Mouse (Mus musculus) forebrain, postnatal 0 days (tissue): ENCODE results near the gene Llgl2. TPM values are rescaled to one million over a fixed set of nuclear protein-coding genes. Genes with fewer than 3 reads are reported as not detected.

Experiments
- ATAC-seq: fragments of 200-750 bp; cut with Nextera tagmentation; 2 replicates; pipeline ENCODE4 v1.8.0; 2017; ENCODE audit warnings: mild to moderate bottlenecking, moderate library complexity
- DNase-seq: peaks from one replicate; pipeline ENCODE4 v3.0.0-alpha.2; 2015
- H3K27ac ChIP-seq: fragments of 300-500 bp; sonication (generic); 2 replicates; pipeline ENCODE4 v1.5.1; 2014; ENCODE audit warnings: low read depth, mild to moderate bottlenecking, antibody characterized with exemption, low read length, moderate library complexity, mixed read lengths
- H3K27me3 ChIP-seq: fragments of 300-500 bp; sonication (generic); 2 replicates; pipeline ENCODE4 v1.6.1; 2014; ENCODE audit warnings: mild to moderate bottlenecking, low read length, mixed read lengths; ENCODE audit not compliant: insufficient read depth
- H3K36me3 ChIP-seq: fragments of 300-500 bp; sonication (generic); 2 replicates; pipeline ENCODE4 v1.6.1; 2014; ENCODE audit warnings: mild to moderate bottlenecking, moderate library complexity; ENCODE audit not compliant: insufficient read depth
- H3K4me1 ChIP-seq: fragments of 300-500 bp; sonication (generic); 2 replicates; pipeline ENCODE4 v1.6.1; 2014; ENCODE audit warnings: antibody characterized with exemption; ENCODE audit not compliant: insufficient read depth
- H3K4me2 ChIP-seq: fragments of 300-500 bp; sonication (generic); 2 replicates; pipeline ENCODE4 v1.6.1; 2014; ENCODE audit warnings: low read depth, mild to moderate bottlenecking, moderate library complexity
- H3K4me3 ChIP-seq: fragments of 300-500 bp; sonication (generic); 2 replicates; pipeline ENCODE4 v1.5.1; 2014; ENCODE audit warnings: low read depth, low read length, mixed read lengths
- H3K9ac ChIP-seq: fragments of 300-500 bp; sonication (generic); 2 replicates; pipeline ENCODE4 v1.6.1; 2014; ENCODE audit warnings: mild to moderate bottlenecking
- H3K9me3 ChIP-seq: fragments of 300-500 bp; sonication (generic); 2 replicates; pipeline ENCODE4 v1.6.1; 2016; ENCODE audit warnings: low read length
- CTCF ChIP-seq: sonication (generic); IDR thresholded peaks from 2 replicates; pipeline ENCODE4 v1.5.1; 2016; ENCODE audit warnings: antibody characterized with exemption, control low read depth, low read depth
- WGBS: fragments of 180-500 bp; shearing (Covaris S2); extraction: QIAGEN DNeasy Blood & Tissue Kit; methylation state at CpG from one replicate; pipeline ENCODE4 v1.1.7; 2014; 5-methylcytosine and 5-hydroxymethylcytosine counted together
- polyA plus RNA-seq: library from polyadenylated mRNA; unstranded; fragments of >200 nt; fragmentation: Nextera tagmentation; extraction: Ambion mirVana; gene quantifications from 2 replicates; pipeline ENCODE4 v1.2.1, GENCODE M21; 2015
- total RNA-seq: library from RNA; depleted of rRNA; stranded (reverse); fragments of >200 nt; gene quantifications from 2 replicates; pipeline ENCODE4 v1.2.3, GENCODE M21; 2014; rRNA removed

Llgl2 gene
- total RNA-seq (2.7 and 4.0 TPM in 2 replicates), polyA plus RNA-seq (0.72 and 1.1 TPM in 2 replicates)

DNA sequence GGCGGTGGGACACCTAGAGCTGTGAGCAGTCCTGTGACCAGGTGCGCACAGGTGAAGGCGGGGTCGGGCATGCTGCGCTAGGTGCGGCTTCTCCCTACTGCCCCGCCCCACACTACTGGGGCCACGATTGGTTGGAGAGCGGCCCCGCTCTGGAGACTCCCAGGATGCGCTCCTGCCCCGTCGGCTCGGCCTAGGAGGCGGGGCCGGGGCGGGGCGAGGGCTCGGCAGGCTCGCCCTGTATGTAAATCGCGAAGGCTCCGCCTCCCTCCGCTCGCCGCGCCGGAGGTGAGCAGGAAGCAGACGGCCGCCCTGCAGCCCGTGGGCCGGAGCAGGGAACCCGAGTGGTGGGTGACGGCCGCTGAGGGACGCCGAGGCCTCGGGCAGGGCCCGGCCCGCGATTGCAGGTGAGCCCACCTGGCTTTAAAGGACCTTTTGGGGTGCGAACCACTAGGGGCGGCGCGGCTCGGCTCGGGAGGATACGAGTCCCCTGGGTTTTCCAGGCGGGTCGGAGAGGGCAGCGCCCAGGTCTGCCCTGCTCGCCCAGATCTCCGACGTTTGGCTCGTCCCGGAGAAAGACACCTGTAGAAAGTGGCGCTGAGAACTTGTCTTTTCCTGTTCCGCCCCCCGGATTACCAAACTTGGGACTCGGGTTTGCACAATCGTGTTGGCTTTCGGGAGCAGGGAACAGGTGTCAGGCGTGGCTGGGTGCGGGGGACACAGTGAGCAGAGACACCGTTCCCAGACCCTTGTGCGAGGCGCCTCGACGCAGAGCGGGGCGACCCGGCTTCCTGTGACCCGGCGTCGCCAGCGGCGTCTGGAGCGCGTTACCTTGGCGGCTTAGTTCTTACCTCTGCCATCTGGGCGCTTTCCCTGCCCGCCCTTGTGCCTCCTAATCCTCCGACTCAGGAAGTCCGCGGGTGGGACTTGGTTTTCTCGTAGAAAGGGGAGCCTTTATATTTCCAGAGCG, at the start of gene Llgl2:
TSS of gene Llgl2 (plus strand) at position 276 of the 967 bp plus-strand sequence.
- peak; percentile 24 for TF ChIP-seq CTCF
- Histone ChIP-seq H3K27me3 (peaks cover 10% of the 10 kb centered on the region), H3K9ac (peak within 1 kb of the TSS; percentile 26), H3K4me3 (peak within 1 kb of the TSS; percentile 51), H3K27ac (no peak within 1 kb of the TSS), H3K4me1 (no peaks in the 10 kb centered on the region), H3K9me3 (no peaks in the 10 kb centered on the region), H3K36me3 (peaks cover 25% of the 10 kb centered on the region), H3K4me2 (peak within 1 kb of the TSS; percentile 81)
- 3% methylated on average over 86 of the region's 87 CpGs for WGBS
- ATAC-seq (peak; percentile 78), DNase-seq (peak; percentile 63)

DNA sequence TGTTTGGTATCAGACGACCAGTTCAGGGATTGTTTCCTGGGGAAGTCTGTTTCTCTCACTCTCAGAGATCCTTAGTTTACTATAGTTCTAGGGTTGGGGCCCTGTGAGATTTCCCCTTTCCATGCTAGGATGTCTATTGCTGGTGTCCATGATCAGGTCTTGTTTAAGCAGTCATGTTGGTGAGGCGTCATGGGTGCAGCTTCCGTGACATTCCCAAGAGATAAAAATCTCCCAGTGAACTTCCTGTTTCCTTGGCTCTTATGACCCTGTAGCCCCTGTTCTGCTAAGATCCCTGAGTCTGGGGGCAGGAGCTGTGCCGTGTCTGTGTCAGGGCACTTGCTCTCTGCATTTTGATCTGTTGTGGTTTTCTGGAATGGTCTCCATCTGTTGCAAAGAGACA, 49.2 kb upstream of the Llgl2 start:
- no peaks in the 10 kb centered on the region; the same call in 1 of the 2 replicates for H3K4me1 ChIP-seq
- no peaks in the 10 kb centered on the region; the same call in 1 of the 2 replicates for H3K36me3 ChIP-seq
- WGBS: 82% methylated on average over 4 of the region's 4 CpGs
- H3K27ac ChIP-seq: no peak overlapping the region
- H3K4me3 ChIP-seq: no peak overlapping the region
- H3K9me3 ChIP-seq: no peaks in the 10 kb centered on the region
- no peaks in the 10 kb centered on the region for H3K27me3 ChIP-seq
- no peak overlapping the region for H3K4me2 ChIP-seq
- no peak for ATAC-seq
- no peak for TF ChIP-seq CTCF
- DNase-seq: no peak
- H3K9ac ChIP-seq: no peak overlapping the region

DNA sequence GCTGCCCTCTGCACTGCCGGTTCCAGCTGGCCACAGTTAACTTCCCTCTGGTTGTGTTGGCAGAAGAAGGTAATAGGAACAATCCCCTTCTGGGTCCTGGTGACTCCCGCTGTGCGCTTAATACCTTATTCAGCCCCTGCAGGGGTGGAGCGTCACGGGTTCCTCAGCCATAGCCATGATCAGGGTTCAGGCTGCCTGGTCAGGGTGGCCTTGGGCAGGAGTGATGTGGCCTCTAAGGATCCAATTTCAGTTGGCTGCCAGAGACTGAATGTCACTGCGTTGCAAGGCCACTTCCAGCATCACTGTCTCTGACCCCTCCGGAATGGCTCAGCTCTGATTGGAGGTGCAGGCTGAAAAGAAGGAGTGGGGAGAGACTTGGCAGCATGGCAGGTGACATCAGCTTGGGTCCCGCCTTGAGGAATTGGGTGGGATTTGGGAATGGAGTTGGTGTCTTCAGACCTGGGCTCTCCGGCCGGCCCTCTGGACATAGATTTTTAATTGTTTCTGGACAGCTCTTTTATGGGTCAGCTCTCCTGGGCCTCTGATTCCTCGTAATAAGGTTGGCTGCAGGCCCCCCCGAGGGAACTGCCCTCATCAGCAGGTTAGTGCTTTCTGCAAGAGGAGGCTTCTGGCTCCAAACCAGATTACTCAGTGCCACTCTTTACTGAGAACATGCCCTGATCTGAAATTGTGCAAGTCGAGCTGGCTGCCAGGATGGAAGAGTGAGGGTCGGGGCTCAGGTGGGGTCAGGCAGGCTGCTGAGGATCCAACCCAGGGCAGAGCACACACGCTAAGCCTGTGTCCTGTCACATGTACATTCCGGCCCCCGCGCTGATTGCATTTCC, 47.8 kb upstream of the Llgl2 start:
- 36% methylated on average over 18 of the region's 18 CpGs for WGBS
- TF ChIP-seq CTCF: no peak
- H3K4me2 ChIP-seq: no peak overlapping the region

DNA sequence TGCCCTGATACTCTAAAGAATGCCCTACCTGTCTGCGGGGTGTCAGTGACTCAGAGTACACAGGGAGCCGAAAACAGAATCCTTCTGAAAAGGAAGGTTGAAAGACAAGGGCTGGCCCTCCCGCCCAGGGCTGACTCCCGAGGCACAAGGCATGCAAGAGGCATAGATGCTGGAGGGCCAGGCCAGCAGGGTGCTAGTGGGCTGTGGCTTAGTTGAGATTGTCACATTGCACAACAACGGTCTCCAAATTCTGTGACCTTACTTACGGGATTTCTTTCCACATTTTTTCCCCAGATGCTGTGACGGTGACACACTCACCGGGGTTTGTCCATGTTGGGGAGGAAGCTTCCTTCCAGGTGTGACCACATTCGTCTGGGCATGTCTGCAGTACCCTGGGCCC, 46.9 kb upstream of the Llgl2 start:
- Histone ChIP-seq H3K4me2 (no peak overlapping the region), H3K36me3 (no peaks in the 10 kb centered on the region; the same call in 1 of the 2 replicates), H3K4me3 (no peak overlapping the region), H3K27me3 (no peaks in the 10 kb centered on the region), H3K9me3 (no peaks in the 10 kb centered on the region), H3K27ac (no peak overlapping the region), H3K4me1 (peaks cover 14% of the 10 kb centered on the region), H3K9ac (no peak overlapping the region)
- TF ChIP-seq CTCF: no peak
- WGBS: 60% methylated on average over 9 of the region's 9 CpGs
- ATAC-seq: no peak
- DNase-seq: no peak

More for the DNA sequence above, 47.8 kb upstream of the Llgl2 start:
- Histone ChIP-seq H3K9ac (no peak overlapping the region), H3K36me3 (no peaks in the 10 kb centered on the region; the same call in 1 of the 2 replicates), H3K4me3 (no peak overlapping the region), H3K27ac (no peak overlapping the region), H3K9me3 (no peaks in the 10 kb centered on the region), H3K4me1 (peaks cover 14% of the 10 kb centered on the region), H3K27me3 (no peaks in the 10 kb centered on the region)
- ATAC-seq (no peak), DNase-seq (no peak)

DNA sequence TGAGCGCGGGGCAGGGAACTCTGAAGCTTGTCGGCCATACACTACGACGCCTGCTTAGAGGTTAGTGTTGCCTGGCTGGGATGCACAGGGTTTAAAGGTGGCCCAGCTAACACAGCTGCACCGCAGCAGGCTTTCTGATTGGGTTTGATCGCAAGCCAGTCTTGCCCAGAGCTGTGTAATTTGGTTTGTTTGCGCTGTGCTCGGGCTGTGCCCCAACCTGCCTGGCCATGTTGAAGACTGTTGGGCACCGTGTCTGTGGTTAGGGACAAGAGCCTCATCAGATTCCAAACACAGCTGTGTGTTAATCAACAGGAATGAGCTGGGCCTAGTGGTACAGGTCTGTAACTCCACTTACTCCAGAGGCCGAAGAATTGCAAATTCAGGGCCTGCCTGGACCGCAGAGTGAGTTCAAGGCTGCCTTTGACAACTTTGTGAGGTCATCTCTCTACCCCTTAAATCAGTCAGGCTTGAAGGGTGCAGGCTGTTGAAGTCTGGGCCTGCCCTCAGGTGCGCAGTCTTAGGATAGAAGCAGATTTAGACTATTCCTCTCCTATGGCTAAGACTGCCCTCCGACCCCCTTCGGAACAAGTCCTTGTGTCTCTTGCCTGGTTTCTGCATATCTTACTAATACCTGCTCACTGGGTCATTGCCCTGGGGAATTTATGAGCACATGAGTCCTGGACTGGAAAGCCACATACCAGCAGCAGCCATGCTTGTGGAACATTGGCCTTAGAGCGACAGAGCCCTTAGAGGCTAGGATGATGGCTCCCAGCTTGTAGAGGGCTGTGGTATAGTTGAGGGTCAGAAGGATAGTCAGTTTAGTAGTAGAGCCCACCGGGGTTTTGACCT, 46.1 kb upstream of the Llgl2 start:
- Histone ChIP-seq H3K4me3 (no peak overlapping the region), H3K4me1 (peaks cover 14% of the 10 kb centered on the region), H3K9ac (no peak overlapping the region), H3K9me3 (no peaks in the 10 kb centered on the region), H3K4me2 (no peak overlapping the region), H3K27ac (no peak overlapping the region), H3K27me3 (no peaks in the 10 kb centered on the region), H3K36me3 (no peaks in the 10 kb centered on the region; the same call in 1 of the 2 replicates)
- TF ChIP-seq CTCF: no peak
- DNase-seq: no peak
- 84% methylated on average over 17 of the region's 17 CpGs for WGBS
- no peak for ATAC-seq

DNA sequence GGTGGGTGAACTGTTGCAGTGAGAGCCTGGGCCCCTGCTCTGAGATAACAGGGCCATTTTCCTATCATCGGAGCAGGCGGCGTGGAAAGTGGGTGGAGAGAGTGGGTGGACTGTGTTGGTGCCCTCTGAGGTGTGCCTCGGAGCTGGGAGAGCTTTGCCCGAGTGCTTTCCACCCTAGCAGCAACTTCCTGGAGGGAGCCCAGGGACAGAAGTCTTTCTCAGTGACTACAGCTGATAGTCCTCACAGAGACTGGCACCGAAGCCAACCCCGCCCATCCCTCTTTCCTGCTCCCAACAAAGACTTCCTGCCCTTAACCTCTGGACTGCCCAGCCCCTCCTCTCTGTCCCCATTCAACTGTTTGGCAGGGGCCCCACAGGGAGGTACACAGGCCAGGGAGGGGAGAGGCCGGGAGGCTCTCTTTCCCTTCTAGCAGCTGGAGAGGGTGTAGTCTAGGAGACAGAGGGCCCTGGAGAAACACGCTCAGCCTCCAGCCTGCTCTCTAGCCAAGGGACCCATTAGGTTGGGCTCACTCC, 44.7 kb upstream of the Llgl2 start:
- TF ChIP-seq CTCF: no peak
- WGBS: 12% methylated on average over 9 of the region's 9 CpGs
- ATAC-seq (peak; percentile 82), DNase-seq (peak; percentile 50)
- no peak overlapping the region for H3K9ac ChIP-seq
- H3K27ac ChIP-seq: peak overlapping the region; percentile 35; the same call in 1 of the 2 replicates
- no peak overlapping the region for H3K4me3 ChIP-seq
- no peaks in the 10 kb centered on the region for H3K27me3 ChIP-seq
- H3K4me1 ChIP-seq: peaks cover 14% of the 10 kb centered on the region
- no peaks in the 10 kb centered on the region; the same call in 1 of the 2 replicates for H3K36me3 ChIP-seq
- no peaks in the 10 kb centered on the region for H3K9me3 ChIP-seq
- H3K4me2 ChIP-seq: no peak overlapping the region
